Mouse (Mus musculus) E14TG2a.4 (cell line): ENCODE measurements around the gene 9030612E09Rik.

Experiments used
- CTCF ChIP-seq: conservative IDR thresholded peaks from 2 replicates; pipeline ENCODE4 v1.5.1; 2014; ENCODE audit warnings: low read length
- NANOG ChIP-seq: IDR thresholded peaks from 2 replicates; pipeline ENCODE4 v1.6.1; 2014; ENCODE audit warnings: borderline replicate concordance, low read length, mixed read lengths
- POU5F1 ChIP-seq: IDR thresholded peaks from 2 replicates; pipeline ENCODE4 v1.6.1; 2014; ENCODE audit warnings: low read length, borderline replicate concordance

DNA sequence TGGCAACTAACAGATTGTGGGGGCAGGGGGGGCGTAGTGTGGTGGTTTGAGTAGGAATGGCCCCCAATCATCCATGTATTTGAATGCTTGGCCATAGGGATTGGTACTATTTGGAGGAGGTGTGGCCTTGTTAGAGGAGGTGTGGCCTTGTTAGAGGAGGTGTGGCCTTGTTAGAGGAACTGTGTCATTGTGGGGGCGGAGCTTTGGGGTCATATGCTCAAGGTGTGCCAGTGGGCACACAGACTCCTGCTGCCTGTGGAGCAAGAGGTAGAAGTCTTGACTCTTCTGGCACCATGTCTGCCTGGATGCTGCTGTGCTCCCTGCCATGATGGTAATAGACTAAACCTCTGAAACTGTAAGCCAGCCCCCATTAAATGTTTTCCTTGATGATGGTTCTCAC, 25.7 kb downstream of the 9030612E09Rik start:
- TF ChIP-seq CTCF (no peak), NANOG (no peak), POU5F1 (no peak)
